Mouse (Mus musculus) MEL-GATA-1-ER (cell line): ENCODE results near the gene Lmo7.

Source experiments
- DNase-seq: peaks from one replicate; pipeline ENCODE4 v3.0.0-alpha.2; 2012; ENCODE audit warnings: low read depth; ENCODE audit errors: extremely low read depth

The Lmo7 gene

DNA sequence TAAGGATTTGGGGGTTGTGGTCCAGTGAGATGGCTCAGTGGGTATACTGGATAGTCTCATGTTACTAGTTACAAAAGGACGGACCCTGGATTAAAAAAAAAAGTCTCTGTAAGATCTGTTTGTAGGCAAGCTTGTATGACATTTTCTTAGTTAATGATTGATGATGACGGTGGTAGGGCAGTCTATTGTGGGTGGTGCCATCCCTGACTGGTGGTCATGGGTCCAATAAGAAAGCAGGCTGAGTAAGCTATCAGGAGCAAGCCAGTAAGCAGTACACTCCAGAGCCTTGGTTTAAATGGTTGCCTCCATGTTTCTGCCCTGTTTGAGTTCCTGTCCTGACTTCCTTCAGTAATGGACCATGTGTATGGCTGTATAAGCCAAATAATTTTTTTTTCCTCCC is 106.6 kb downstream of the Lmo7 start:
- DNase-seq, result no peak

DNA sequence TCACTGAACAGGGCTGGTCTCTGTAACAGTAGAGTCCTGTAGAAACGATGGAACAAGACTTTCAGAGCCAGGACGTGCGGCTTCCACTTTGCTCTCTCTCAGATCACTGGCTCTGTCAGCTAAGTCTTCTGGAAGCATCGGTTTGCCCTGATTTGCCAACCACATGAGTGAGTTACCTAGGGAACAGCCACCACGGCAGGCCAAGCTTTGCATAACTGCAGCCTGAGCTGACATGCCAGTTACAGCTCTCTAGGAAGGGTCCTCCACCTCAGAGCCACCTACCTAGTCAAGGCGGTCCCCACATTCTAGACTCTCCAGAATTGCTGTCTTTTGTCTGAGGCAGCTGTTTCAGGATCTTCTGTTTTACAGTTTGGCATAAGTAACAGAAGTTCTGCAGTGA is 107.4 kb downstream of the Lmo7 start:
- no peak for DNase-seq

DNA sequence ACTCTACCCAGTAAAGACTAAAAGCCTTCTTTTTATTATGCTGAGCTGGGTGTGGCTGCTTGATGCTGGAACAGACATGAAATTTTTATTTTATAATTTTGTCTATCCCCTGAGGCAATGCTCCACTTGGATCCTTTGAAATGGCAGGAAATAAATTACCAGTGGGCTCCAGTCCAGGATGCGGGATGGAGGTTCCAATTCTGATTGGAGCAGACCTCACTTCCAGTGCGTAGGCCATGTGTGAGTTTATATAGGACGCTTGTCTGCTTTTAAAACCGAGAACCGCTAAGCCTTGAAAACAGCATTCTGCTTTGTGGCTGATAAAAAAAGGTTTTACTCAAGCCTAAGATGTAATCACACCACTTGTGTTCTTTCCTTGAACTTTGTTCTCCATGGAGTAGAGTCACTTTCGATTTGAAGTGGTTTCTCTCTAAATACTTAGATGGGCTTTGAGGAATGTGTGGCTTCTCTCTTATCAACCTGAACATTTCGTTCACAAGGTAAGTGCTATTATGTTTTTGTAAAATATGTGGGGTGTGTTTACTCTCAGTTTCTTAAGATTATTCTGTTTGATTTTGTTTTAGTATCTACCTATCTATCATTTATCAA is 108.6 kb downstream of the Lmo7 start:
- no peak for DNase-seq

DNA sequence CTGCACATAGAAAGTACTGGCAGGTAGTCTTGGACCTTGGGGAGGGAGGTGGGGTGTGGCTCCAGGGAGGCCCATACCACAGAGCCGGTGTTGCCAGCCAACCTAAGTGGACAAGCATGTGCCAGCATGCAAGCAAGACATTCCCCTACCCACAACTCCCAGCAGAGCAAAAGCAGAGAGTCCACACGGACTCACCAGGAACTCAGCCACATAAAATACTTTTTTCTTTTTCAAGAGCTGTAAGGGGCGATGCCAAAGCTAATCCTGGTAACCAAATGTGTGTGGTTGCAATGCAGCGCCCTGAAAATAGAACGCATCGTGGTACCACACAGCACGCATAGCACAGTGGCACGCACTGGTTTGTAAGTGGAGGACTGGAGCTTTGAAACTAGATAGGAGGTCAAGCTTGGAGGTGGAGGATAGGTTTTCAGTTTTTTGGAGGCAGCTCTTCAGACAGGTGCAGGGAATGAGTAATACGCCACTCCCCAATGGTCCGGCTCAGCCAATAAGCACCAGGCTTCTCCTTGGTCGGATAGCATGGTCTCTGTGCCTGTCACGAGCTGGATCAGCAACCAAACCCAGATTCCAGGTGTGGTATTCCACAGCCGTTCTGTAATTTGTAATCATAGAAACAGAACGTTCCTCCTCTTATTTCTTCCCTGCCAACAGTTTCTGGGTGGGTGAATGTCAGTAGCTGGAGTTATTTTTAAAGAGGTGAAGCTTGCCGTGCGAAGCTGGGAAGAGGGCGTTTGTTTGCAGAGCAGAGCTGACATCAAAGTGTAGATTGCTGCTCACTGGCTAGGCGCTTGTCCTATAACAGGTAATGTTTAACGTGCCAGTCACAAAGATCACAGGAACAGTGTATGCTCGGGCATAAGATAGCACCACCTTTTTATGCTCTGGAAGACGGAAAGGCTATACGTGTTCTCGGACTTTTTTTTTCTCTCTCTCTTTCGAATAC is 110.3 kb downstream of the Lmo7 start:
- DNase-seq, result no peak

DNA sequence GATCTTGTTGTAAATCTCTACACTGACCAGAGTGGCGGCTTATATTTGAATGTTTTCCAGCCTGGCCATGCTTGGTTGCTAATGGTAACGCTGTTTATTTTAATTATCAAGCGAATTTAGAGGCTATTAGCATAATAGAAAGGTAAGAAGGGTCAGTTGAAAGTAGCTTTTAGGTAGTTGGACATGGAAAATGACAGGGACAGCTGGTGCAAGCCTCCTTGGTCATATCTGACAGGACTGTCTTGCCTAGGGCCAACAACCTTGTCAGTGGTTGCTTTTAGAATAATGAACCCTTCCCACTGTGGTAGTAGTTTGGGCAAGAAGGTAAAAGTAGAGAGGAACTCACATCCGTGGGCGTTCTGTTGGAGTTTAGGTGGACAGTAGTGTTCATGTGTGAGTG is 111.5 kb downstream of the Lmo7 start:
- DNase-seq, result no peak

DNA sequence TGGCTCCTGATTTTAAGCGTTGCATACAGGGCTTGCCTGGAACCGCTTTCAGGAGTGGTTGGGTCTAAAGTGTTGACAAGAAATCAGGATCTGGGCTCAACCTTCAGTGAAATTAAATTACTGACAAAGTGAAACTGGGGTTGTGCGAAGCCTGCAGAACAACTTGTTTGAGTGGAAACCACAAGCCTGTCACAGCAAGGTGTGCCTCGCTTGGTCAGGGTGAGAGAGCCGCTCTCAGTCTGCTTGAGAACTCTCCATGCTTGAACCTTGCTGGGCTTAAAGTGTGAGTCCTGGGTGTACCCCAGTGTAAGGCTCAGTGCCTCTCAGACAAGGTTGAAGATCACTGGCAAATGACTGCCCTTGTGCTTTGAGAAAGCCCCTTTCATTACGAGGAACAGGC is 112.8 kb downstream of the Lmo7 start:
- no peak for DNase-seq

DNA sequence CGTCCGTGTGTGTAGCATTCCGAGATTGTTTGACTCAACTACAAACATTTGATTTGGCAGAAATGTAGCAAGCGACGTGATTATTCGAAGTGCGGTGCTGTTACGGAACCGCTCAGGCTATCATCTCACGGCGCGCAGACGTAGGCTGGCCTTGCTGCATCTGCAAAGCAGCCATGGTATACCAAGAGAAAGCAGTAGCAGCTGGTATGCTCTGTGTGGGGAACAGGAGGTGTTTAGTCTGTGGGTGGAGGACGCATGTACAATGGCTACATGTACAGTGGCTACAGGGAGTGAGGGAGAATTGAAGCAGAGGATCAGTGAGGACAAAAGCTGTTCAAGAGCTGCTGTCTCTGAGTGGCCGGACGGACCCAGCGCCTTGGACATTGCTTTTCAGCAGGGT is 113.7 kb downstream of the Lmo7 start:
- no peak for DNase-seq

DNA sequence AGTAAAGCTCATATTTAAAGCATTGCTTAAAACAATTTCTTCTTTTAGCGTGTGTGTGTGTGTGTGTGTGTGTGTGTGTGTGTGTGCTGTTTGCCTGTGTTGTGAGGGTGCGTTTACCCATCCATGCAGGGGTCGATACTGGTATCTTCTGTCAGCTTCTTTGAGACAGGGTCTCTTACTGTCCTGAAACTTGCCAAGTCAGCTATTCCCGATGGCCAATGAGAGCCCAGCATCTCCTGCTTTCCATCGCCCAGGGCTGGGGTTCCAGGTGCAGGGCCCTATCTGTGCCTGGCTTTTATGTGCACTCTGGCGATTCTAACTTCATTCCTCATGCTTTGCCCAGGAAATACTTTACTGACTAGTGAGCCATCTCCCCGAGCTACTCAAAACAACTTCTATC is 114.7 kb downstream of the Lmo7 start:
- DNase-seq, result no peak

DNA sequence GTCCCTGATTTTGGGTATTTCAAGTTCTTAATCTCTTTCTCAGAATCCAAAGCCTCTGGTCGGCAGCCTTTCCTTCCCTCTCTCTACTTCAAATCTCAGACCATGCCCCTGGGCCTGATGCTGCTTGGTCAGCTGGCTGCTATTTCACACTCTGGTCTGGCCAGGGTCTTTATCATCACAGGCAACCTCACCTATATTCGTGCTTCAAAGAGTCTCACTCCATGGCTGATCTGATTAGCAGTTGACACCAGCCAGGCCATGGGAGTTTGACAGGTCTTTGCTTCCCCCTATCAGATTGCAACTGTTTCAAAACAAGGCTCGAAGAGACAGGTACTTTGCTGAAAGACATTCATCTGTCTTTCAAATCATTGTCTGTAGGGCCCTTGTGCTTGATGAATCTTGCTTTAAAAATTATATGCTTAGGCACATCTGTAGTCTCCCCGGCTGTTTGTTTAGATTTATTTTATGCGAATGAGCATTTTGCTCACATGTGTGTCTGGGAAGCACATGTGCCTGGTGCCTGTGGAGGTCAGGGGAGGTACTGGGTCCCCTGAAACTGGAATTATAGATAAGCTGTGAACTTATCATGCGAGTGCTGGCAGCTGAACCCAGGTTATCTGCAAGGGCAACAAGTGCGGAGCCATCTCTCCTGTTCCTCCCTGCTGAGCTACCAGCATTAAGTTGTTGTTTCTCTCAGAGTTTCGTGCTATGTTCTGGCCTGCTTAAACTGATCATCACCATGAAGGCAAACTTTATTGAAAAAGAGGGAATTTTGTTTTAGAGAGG is 116.5 kb downstream of the Lmo7 start:
- DNase-seq, result no peak

DNA sequence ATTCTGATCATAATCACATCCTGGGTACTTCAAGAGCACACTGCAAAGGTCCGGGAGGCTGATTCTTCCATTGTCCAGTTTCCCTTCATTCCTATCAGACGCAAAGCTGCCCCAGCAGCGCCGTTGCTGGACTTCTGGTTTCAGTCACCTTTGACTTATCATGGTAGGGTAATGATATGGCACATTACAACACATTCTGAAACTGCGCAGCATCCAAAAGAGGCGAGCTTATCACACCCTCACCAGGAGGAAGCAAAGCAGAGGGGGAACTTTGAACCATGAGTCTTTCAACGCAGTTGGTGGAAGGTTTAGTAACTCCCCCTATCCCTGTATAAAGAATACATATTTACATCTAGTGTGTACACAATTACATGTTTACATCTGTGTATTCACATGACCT is 117.8 kb downstream of the Lmo7 start:
- no peak for DNase-seq

DNA sequence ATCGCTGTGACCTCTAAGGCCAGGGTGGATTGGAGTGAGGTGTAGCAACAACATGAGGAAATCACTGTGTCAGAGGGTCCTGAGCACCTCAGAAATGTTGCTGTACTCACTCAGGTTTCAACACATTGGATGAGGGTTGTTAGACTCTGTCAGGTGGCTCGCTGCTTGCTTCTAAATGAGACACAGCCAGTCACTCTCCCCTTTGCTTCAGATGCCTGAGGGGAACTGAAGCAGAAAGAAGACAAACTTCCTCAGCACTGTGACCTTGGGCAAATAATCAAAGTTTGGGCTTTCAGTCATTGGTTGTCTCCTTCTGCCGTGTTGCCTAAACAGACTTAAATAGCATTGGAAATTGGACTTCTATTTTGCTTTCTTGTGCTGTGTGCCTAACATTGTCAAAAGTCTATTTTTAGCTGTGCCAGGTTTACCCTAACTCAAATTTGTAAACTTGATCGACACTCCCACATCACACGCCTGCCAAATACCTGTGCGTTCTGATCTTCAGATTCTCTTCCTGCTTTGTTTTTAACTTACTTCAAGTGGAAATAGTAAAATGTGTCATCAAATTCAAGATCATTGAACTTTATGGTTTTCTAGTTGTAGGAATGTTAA is 122.9 kb downstream of the Lmo7 start:
- DNase-seq, result no peak

DNA sequence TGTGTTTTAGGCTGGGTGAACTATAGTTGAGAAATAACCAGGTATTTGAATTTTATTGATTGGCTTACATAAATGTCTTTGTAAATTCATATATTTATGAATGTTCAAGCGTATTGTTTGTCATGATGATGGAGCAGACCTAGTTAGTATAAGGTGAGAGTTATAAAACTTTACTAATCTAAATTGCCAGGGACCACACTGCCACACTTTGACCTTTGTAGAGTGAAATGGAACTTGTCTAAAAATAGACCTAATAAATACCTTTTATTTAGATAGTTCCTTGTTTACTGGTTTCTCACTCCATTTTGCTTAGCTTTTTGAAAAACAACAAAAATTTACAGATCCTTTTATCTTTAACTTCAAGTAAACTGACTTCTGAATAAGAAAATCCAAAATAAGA is 123.5 kb downstream of the Lmo7 start:
- no peak for DNase-seq

DNA sequence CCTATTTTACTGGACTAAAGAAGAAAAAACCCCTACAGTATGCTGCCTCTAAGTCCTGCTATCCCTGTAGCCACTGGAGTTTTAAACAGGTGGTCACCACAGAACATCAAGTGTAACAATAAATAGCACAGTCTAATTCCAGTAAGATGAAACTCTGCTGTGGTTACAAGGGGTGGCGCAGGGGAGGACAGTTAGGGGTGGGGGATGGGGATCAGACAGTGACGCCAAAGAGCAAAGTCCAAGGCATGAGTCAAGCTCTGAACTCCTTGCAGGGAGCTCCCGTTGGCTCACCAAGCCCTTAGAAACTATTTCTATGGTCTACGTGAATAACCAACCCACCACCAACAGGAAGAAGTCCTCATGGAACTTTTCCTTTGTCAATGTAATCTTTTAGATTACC is 124.0 kb downstream of the Lmo7 start:
- no peak for DNase-seq

DNA sequence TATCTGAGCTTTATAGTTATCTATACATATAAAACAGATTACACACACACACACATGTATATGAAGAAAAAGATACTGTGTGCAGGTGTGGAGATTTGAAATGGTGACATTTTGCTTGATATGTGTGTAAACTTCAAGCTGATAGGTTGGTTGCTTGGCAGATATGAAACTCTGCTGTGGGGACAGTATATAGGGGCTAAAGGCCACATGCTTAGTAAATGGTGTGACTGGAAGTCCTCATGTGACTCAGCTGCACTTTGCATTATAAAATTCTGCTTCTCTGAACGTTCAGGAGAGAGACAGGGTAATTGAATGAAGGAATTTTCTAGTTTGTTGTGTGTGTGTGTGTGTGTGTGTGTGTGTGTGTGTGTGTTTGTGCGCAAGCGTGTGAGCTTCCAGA is 124.5 kb downstream of the Lmo7 start:
- no peak for DNase-seq

DNA sequence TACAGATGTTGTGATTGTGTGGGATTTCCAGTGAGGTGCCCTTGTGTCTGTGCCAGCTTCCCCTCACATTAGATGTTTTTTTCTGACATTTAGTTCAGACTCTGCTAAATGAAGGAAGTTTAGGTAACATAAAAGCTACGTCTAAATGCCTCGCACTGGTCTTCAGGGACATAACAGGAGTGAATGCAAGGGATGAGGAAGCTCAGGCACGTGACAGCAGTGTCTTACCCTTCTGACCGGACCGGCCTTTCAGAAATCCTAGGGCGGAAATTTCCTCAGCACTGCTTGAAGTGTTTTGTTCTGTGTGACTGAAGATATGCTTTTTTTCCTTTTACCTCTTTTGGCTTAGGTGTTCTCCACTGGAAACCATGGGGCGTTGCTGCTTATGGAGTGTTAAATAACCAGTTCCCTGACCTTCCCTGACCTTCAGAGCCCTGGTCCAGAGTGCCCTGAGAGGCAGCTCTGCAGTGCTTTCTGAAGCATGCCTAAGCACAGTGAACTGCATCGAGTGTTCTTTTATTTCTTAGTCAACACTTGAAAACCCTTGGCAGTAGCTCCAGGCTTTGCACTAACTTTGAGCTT is 129.6 kb downstream of the Lmo7 start:
- no peak for DNase-seq

DNA sequence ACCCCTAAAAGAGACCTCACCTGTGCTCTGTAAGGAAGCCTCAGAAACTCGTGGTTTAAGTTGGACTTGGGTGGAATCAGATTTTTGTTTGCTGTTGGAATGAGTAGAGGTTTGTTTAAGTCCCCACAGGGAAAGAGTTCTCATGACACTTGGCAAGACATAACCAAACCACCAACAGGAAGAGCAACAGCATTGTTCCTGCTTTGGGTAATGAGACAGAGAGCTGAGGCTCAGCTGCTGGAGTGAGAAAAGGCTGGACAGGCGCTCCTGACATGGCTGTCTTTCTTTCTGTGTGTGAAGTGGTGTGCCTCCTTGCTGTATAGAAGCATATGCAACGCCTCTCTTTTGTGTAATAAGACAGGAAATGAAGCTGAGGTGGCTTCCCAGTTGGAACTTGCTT is 132.3 kb downstream of the Lmo7 start:
- no peak for DNase-seq

DNA sequence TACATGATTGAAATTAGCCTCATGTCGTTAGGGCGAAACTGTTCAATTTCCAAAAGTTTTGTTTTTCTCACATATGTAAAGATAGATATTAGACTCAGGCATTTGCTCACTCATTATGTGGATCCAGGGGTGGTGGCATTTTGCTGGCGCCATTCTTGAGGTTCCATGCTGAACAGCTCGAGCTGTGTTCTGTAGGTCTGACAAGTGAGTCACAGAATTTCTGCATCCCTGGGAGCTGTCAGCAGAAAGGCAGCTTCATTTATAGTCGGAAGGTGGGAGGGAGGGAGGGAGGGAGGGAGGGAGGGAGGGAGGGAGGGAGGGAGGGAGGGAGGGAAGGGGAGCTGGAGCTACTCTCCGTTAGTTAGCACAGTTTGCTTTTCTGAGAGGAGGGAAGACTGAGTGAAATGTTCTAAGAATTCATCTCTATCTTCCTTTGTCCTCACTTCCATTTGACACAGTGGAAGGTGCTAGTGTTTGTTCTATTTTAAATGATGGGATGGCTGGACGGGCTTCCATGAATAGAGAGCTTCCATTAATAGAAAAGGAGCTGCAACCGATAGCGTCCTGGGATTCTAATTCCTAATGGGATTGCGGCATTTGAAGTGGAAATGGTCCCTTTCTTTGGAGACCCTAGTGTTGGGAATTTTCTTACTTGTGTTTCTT is 137.4 kb downstream of the Lmo7 start:
- no peak for DNase-seq

DNA sequence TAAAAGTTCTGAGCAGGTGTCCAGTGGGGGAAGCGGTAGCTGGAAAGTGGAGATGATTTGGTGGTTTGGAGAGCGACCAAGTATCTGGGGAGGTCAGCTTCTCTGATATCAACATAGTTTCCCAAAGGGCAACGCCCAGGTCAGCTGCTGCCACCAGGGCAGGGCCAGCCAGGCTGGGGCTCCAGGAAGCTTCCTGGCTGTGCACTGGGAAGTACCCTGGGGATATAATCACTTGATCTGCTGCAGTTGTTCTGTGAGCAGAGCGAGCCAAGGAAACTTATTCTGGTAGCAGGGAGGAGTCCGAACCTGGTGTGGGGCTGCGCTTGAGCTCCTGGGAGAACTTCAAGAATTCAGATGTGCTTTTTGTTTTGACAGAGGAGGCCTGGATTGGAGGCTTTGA is 139.4 kb downstream of the Lmo7 start:
- no peak for DNase-seq

DNA sequence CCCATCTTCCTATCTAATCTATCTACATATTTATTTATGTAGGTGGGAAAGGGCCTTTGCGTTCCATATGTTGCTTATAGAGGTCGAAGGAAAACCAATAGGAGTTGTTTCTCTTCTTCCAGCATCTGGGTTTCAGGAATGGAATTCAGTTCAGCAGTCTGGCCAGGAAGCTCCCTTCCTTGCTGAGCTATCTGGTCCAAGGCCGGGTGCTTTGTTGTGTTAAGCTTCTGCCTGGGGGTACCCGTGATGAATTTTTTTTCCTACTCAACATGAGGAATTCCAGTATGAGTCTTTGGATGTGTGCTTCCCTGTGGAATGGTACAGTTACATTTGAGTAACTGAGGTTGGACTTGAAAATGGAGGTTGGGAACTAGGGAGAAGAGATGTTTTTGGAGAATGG is 139.9 kb downstream of the Lmo7 start:
- no peak for DNase-seq

DNA sequence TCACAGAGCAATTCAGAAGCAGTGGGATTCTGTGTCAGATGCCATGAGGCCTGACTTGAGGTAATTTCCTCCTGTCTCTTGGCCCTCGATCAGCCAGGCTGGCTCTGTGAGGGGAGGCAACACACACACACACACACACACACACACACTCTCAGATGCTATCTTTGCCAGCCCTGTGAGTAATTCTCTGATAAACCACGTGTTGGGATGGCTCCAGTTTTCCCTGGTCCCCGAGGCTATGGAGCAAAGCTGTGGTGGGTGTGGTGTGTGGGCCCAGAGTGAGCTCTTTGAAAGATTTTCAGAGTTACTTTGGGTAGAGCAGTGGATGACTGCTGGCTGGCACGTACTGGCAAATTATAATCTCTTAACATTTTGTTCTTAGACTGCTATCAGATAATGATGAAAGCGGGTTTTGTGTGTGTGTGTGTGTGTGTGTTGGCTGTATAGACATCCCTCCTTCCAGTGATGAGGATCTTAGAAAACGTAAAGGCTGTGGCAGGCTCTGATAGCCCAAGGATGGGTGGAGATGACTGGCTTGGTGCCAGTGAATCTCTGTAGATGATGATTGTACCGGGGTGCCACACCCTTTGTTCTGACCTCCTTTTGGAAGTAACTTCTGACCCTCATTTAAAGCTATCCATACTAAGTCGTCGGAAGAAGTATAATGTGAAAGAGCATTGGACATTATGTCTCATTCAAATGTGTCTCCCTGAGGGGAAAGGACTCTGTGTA is 140.6 kb downstream of the Lmo7 start:
- DNase-seq, result no peak
